Mouse (Mus musculus): ENCODE data around the gene Grk6.

DNA sequence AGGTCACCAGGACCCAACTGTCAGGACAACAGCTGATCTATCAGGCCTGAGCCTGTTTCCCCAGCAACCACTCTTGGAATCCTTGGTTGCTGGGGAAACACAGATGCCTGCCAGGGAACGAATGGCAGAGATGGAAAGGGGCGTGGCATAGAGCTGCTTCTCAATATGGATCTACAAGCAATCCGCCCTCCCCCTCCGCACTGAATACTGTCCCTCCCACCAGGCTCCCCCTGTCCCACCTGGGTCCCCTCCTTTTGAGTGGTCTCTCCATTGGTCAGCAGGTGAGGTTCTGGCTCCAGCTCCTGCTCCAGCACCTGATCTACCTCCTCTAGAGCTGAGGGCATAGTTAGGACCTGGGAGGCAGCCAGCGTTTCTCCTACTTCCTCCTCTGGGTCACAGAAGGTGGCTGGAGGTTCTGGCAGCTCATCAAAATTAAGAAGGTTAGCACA, 29.8 kb downstream of the Grk6 start:
- TF ChIP-seq POLR2A (IDR thresholded peaks at IDR 0.05; ENCODE audit: low read depth, low read length) = no peak
- no peak for TF ChIP-seq CTCF (IDR thresholded peaks at IDR 0.05; ENCODE audit: extremely low read depth, insufficient read length, insufficient replicate concordance, low read depth, low read length)

All from small intestine, adult 2 months (tissue).